Mouse (Mus musculus): ENCODE measurements around the gene 1810046K07Rik. TPM values are rescaled to one million over a fixed set of nuclear protein-coding genes. Genes with fewer than 3 reads are reported as not detected.

The 1810046K07Rik gene
- polyA plus RNA-seq (2014; fragmentation: Nextera tagmentation; extraction: Ambion mirVana), result not detected in 2 replicates

GRCm38 (mm10) chr9:51328731-51329130 is at the start of gene 1810046K07Rik:
1810046K07Rik (minus strand) TSS chr9:51328917.
- Histone ChIP-seq H3K4me3 (ENCODE audit: control insufficient read depth in 1 of 2, insufficient read depth in 1 of 2, low read depth in 1 of 2, low read length in 2 of 2) (no peak within 1 kb of the TSS), H3K9ac (ENCODE audit: low read length) (no peak within 1 kb of the TSS), H3K27me3 (ENCODE audit: control insufficient read depth, insufficient read depth, low read length) (no peaks in the 10 kb centered on the region), H3K4me1 (ENCODE audit: control insufficient read depth in 2 of 2, insufficient read depth in 2 of 2, low read length in 2 of 2) (no peaks in the 10 kb centered on the region), H3K27ac (replicated peaks in 1 of 2; ENCODE audit: control insufficient read depth in 1 of 2, insufficient read depth in 1 of 2, low read depth in 2 of 2, low read length in 2 of 2) (no peak within 1 kb of the TSS), H3K9me3 (ENCODE audit: control insufficient read depth, low read length) (no peaks in the 10 kb centered on the region), H3K4me2 (ENCODE audit: low read length) (no peak within 1 kb of the TSS), H3K36me3 (ENCODE audit: control insufficient read depth, insufficient read depth, low read length) (no peaks in the 10 kb centered on the region)
- ATAC-seq (ENCODE audit: insufficient number of reproducible peaks, insufficient read depth, low FRiP score, low read depth), result no peak
- WGBS, result 82% methylated on average over 3 of the region's 3 CpGs

- H3K9ac ChIP-seq (ENCODE audit: low read length), result no peak overlapping the region
- no peaks in the 10 kb centered on the region for H3K36me3 ChIP-seq (ENCODE audit: control insufficient read depth, insufficient read depth, low read length)
- H3K27me3 ChIP-seq (ENCODE audit: control insufficient read depth, insufficient read depth, low read length), result no peaks in the 10 kb centered on the region
- H3K4me2 ChIP-seq (ENCODE audit: low read length), result no peak overlapping the region
- 68% methylated on average over 3 of the region's 3 CpGs for WGBS
- H3K9me3 ChIP-seq (ENCODE audit: control insufficient read depth, low read length), result no peaks in the 10 kb centered on the region
- no peaks in the 10 kb centered on the region for H3K4me1 ChIP-seq (ENCODE audit: control insufficient read depth in 2 of 2, insufficient read depth in 2 of 2, low read length in 2 of 2)
- no peak overlapping the region for H3K27ac ChIP-seq (replicated peaks in 1 of 2; ENCODE audit: control insufficient read depth in 1 of 2, insufficient read depth in 1 of 2, low read depth in 2 of 2, low read length in 2 of 2)
- ATAC-seq (ENCODE audit: insufficient number of reproducible peaks, insufficient read depth, low FRiP score, low read depth), result no peak
- no peak overlapping the region for H3K4me3 ChIP-seq (ENCODE audit: control insufficient read depth in 1 of 2, insufficient read depth in 1 of 2, low read depth in 1 of 2, low read length in 2 of 2)
Measured at GRCm38 (mm10) chr9:51369560-51369959, 40.8 kb upstream of the 1810046K07Rik start.

- ATAC-seq (ENCODE audit: insufficient number of reproducible peaks, insufficient read depth, low FRiP score, low read depth), result no peak
- Histone ChIP-seq H3K36me3 (ENCODE audit: control insufficient read depth, insufficient read depth, low read length) (no peaks in the 10 kb centered on the region), H3K4me2 (ENCODE audit: low read length) (no peak overlapping the region), H3K9ac (ENCODE audit: low read length) (no peak overlapping the region), H3K4me1 (ENCODE audit: control insufficient read depth in 2 of 2, insufficient read depth in 2 of 2, low read length in 2 of 2) (no peaks in the 10 kb centered on the region), H3K27ac (replicated peaks in 1 of 2; ENCODE audit: control insufficient read depth in 1 of 2, insufficient read depth in 1 of 2, low read depth in 2 of 2, low read length in 2 of 2) (no peak overlapping the region), H3K4me3 (ENCODE audit: control insufficient read depth in 1 of 2, insufficient read depth in 1 of 2, low read depth in 1 of 2, low read length in 2 of 2) (no peak overlapping the region), H3K9me3 (ENCODE audit: control insufficient read depth, low read length) (no peaks in the 10 kb centered on the region), H3K27me3 (ENCODE audit: control insufficient read depth, insufficient read depth, low read length) (no peaks in the 10 kb centered on the region)
- 41% methylated on average over 3 of the region's 3 CpGs for WGBS
Measured at GRCm38 (mm10) chr9:51367124-51367523, 38.4 kb upstream of the 1810046K07Rik start.

GRCm38 (mm10) chr9:51364059-51364458 is 35.3 kb upstream of the 1810046K07Rik start:
- ATAC-seq (ENCODE audit: insufficient number of reproducible peaks, insufficient read depth, low FRiP score, low read depth), result no peak
- no peak overlapping the region for H3K4me2 ChIP-seq (ENCODE audit: low read length)
- no peak overlapping the region for H3K9ac ChIP-seq (ENCODE audit: low read length)
- H3K4me3 ChIP-seq (ENCODE audit: control insufficient read depth in 1 of 2, insufficient read depth in 1 of 2, low read depth in 1 of 2, low read length in 2 of 2), result no peak overlapping the region
- no peaks in the 10 kb centered on the region for H3K4me1 ChIP-seq (ENCODE audit: control insufficient read depth in 2 of 2, insufficient read depth in 2 of 2, low read length in 2 of 2)
- no peaks in the 10 kb centered on the region for H3K9me3 ChIP-seq (ENCODE audit: control insufficient read depth, low read length)
- no peaks in the 10 kb centered on the region for H3K36me3 ChIP-seq (ENCODE audit: control insufficient read depth, insufficient read depth, low read length)
- 71% methylated on average over 4 of the region's 4 CpGs for WGBS
- H3K27me3 ChIP-seq (ENCODE audit: control insufficient read depth, insufficient read depth, low read length), result no peaks in the 10 kb centered on the region
- no peak overlapping the region for H3K27ac ChIP-seq (replicated peaks in 1 of 2; ENCODE audit: control insufficient read depth in 1 of 2, insufficient read depth in 1 of 2, low read depth in 2 of 2, low read length in 2 of 2)

GRCm38 (mm10) chr9:51353511-51353910 is 24.8 kb upstream of the 1810046K07Rik start:
- Histone ChIP-seq H3K4me3 (ENCODE audit: control insufficient read depth in 1 of 2, insufficient read depth in 1 of 2, low read depth in 1 of 2, low read length in 2 of 2) (no peak overlapping the region), H3K27ac (replicated peaks in 1 of 2; ENCODE audit: control insufficient read depth in 1 of 2, insufficient read depth in 1 of 2, low read depth in 2 of 2, low read length in 2 of 2) (no peak overlapping the region), H3K27me3 (ENCODE audit: control insufficient read depth, insufficient read depth, low read length) (no peaks in the 10 kb centered on the region), H3K4me2 (ENCODE audit: low read length) (no peak overlapping the region), H3K36me3 (ENCODE audit: control insufficient read depth, insufficient read depth, low read length) (no peaks in the 10 kb centered on the region), H3K9me3 (ENCODE audit: control insufficient read depth, low read length) (no peaks in the 10 kb centered on the region), H3K9ac (ENCODE audit: low read length) (no peak overlapping the region), H3K4me1 (ENCODE audit: control insufficient read depth in 2 of 2, insufficient read depth in 2 of 2, low read length in 2 of 2) (peaks cover 0 to 13% of the 10 kb centered on the region in 2 experiments; a peak in 3 of 4 replicates)
- whole genome bisulfite sequencing, result 52% methylated on average over 3 of the region's 3 CpGs
- ATAC-seq (ENCODE audit: insufficient number of reproducible peaks, insufficient read depth, low FRiP score, low read depth), result no peak

GRCm38 (mm10) chr9:51352896-51353295 is 24.2 kb upstream of the 1810046K07Rik start:
- H3K4me2 ChIP-seq (ENCODE audit: low read length), result no peak overlapping the region
- no peak overlapping the region for H3K27ac ChIP-seq (replicated peaks in 1 of 2; ENCODE audit: control insufficient read depth in 1 of 2, insufficient read depth in 1 of 2, low read depth in 2 of 2, low read length in 2 of 2)
- H3K36me3 ChIP-seq (ENCODE audit: control insufficient read depth, insufficient read depth, low read length), result no peaks in the 10 kb centered on the region
- no peak overlapping the region for H3K9ac ChIP-seq (ENCODE audit: low read length)
- no peaks in the 10 kb centered on the region for H3K9me3 ChIP-seq (ENCODE audit: control insufficient read depth, low read length)
- 82% methylated on average over 3 of the region's 3 CpGs for WGBS
- no peak for ATAC-seq (ENCODE audit: insufficient number of reproducible peaks, insufficient read depth, low FRiP score, low read depth)
- H3K4me3 ChIP-seq (ENCODE audit: control insufficient read depth in 1 of 2, insufficient read depth in 1 of 2, low read depth in 1 of 2, low read length in 2 of 2), result no peak overlapping the region
- H3K4me1 ChIP-seq (ENCODE audit: control insufficient read depth in 2 of 2, insufficient read depth in 2 of 2, low read length in 2 of 2), result peaks cover 0 to 13% of the 10 kb centered on the region in 2 experiments; a peak in 3 of 4 replicates
- H3K27me3 ChIP-seq (ENCODE audit: control insufficient read depth, insufficient read depth, low read length), result no peaks in the 10 kb centered on the region

GRCm38 (mm10) chr9:51349422-51349821 is 20.7 kb upstream of the 1810046K07Rik start:
- no peak for ATAC-seq (ENCODE audit: insufficient number of reproducible peaks, insufficient read depth, low FRiP score, low read depth)
- no peak overlapping the region for H3K4me2 ChIP-seq (ENCODE audit: low read length)
- no peak overlapping the region for H3K9ac ChIP-seq (ENCODE audit: low read length)
- WGBS, result 68% methylated on average over 5 of the region's 5 CpGs
- no peak overlapping the region for H3K27ac ChIP-seq (replicated peaks in 1 of 2; ENCODE audit: control insufficient read depth in 1 of 2, insufficient read depth in 1 of 2, low read depth in 2 of 2, low read length in 2 of 2)
- peaks cover 0 to 10% of the 10 kb centered on the region in 2 experiments; a peak in 2 of 4 replicates for H3K4me1 ChIP-seq (ENCODE audit: control insufficient read depth in 2 of 2, insufficient read depth in 2 of 2, low read length in 2 of 2)
- no peaks in the 10 kb centered on the region for H3K36me3 ChIP-seq (ENCODE audit: control insufficient read depth, insufficient read depth, low read length)
- no peaks in the 10 kb centered on the region for H3K9me3 ChIP-seq (ENCODE audit: control insufficient read depth, low read length)
- H3K27me3 ChIP-seq (ENCODE audit: control insufficient read depth, insufficient read depth, low read length), result no peaks in the 10 kb centered on the region
- no peak overlapping the region for H3K4me3 ChIP-seq (ENCODE audit: control insufficient read depth in 1 of 2, insufficient read depth in 1 of 2, low read depth in 1 of 2, low read length in 2 of 2)

- H3K9me3 ChIP-seq (ENCODE audit: control insufficient read depth, low read length), result no peaks in the 10 kb centered on the region
- no peak for ATAC-seq (ENCODE audit: insufficient number of reproducible peaks, insufficient read depth, low FRiP score, low read depth)
- no peak overlapping the region for H3K27ac ChIP-seq (replicated peaks in 1 of 2; ENCODE audit: control insufficient read depth in 1 of 2, insufficient read depth in 1 of 2, low read depth in 2 of 2, low read length in 2 of 2)
- no peak overlapping the region for H3K4me2 ChIP-seq (ENCODE audit: low read length)
- H3K4me3 ChIP-seq (ENCODE audit: control insufficient read depth in 1 of 2, insufficient read depth in 1 of 2, low read depth in 1 of 2, low read length in 2 of 2), result no peak overlapping the region
- H3K4me1 ChIP-seq (ENCODE audit: control insufficient read depth in 2 of 2, insufficient read depth in 2 of 2, low read length in 2 of 2), result no peaks in the 10 kb centered on the region
- no peak overlapping the region for H3K9ac ChIP-seq (ENCODE audit: low read length)
- H3K27me3 ChIP-seq (ENCODE audit: control insufficient read depth, insufficient read depth, low read length), result no peaks in the 10 kb centered on the region
- no peaks in the 10 kb centered on the region for H3K36me3 ChIP-seq (ENCODE audit: control insufficient read depth, insufficient read depth, low read length)
- WGBS, result 86% methylated on average over 9 of the region's 9 CpGs
Measured at GRCm38 (mm10) chr9:51345768-51346167, 17.1 kb upstream of the 1810046K07Rik start.
